Mouse (Mus musculus) retina, embryonic 14.5 days (tissue): ENCODE data around the gene Tigar.

ENCODE experiments used
- DNase-seq: peaks from one replicate; pipeline ENCODE4 v3.0.0-alpha.2; 2015; ENCODE audit warnings: low spot score

Gene Tigar

GRCm38 (mm10) chr6:127142154-127143123, 33.1 kb upstream of the Tigar start:
- peak; percentile 88 for DNase-seq

GRCm38 (mm10) chr6:127138962-127139361, 29.6 kb upstream of the Tigar start:
- no peak for DNase-seq

GRCm38 (mm10) chr6:127133433-127134245, 24.3 kb upstream of the Tigar start:
- DNase-seq = peak; percentile 40

- DNase-seq = no peak
Observed at GRCm38 (mm10) chr6:127132719-127133118, 23.4 kb upstream of the Tigar start.

- DNase-seq = no peak
Observed at GRCm38 (mm10) chr6:127131946-127132345, 22.6 kb upstream of the Tigar start.

GRCm38 (mm10) chr6:127130377-127130776, 21.0 kb upstream of the Tigar start:
- no peak for DNase-seq

- DNase-seq = no peak
Observed at GRCm38 (mm10) chr6:127129659-127130058, 20.3 kb upstream of the Tigar start.

GRCm38 (mm10) chr6:127123506-127123905, 14.1 kb upstream of the Tigar start:
- no peak for DNase-seq

GRCm38 (mm10) chr6:127122996-127123395, 13.6 kb upstream of the Tigar start:
- DNase-seq = no peak

- no peak for DNase-seq
Observed at GRCm38 (mm10) chr6:127122221-127122806, 13.0 kb upstream of the Tigar start.

GRCm38 (mm10) chr6:127114753-127115456, 5.5 kb upstream of the Tigar start:
- no peak for DNase-seq

- no peak for DNase-seq
Observed at GRCm38 (mm10) chr6:127108368-127109060, 843 bp downstream of the Tigar start.

- DNase-seq = no peak
Observed at GRCm38 (mm10) chr6:127107413-127107812, 1.9 kb downstream of the Tigar start.

GRCm38 (mm10) chr6:127106726-127107125, 2.6 kb downstream of the Tigar start:
- DNase-seq = no peak

GRCm38 (mm10) chr6:127106189-127106588, 3.2 kb downstream of the Tigar start:
- no peak for DNase-seq

GRCm38 (mm10) chr6:127105107-127105506, 4.2 kb downstream of the Tigar start:
- peak; percentile 57 for DNase-seq

- DNase-seq = no peak
Observed at GRCm38 (mm10) chr6:127104396-127105029, 4.8 kb downstream of the Tigar start.

- DNase-seq = no peak
Observed at GRCm38 (mm10) chr6:127103506-127104275, 5.7 kb downstream of the Tigar start.

- DNase-seq = no peak
Observed at GRCm38 (mm10) chr6:127094565-127094964, 14.8 kb downstream of the Tigar start.

- peak; percentile 93 for DNase-seq
Observed at GRCm38 (mm10) chr6:127086739-127087138, 22.6 kb downstream of the Tigar start.
